Mouse (Mus musculus) neural tube, embryonic 14.5 days (tissue): ENCODE data around the gene Arl15. TPM values are rescaled to one million over a fixed set of nuclear protein-coding genes. Genes with fewer than 3 reads are reported as not detected.
A peak's percentile ranks its signal among the peaks of the same experiment; 100 is the strongest.

ENCODE experiments used
- ATAC-seq: fragments of 200-750 bp; cut with Nextera tagmentation; 2 replicates; pipeline ENCODE4 v1.8.0; 2017; ENCODE audit warnings: low read depth, mild to moderate bottlenecking, moderate TSS enrichment, moderate library complexity
- H3K27ac ChIP-seq: fragments of 300-500 bp; sonication (generic); 2 replicates; pipeline ENCODE4 v1.5.1; 2014; ENCODE audit warnings: low read depth, mild to moderate bottlenecking, control low read depth, low read length, moderate library complexity, mixed read lengths
- H3K27me3 ChIP-seq: fragments of 300-500 bp; sonication (generic); 2 replicates; pipeline ENCODE4 v1.6.1; 2014; ENCODE audit warnings: low read length; ENCODE audit not compliant: control insufficient read depth, insufficient read depth
- H3K36me3 ChIP-seq: fragments of 300-500 bp; sonication (generic); 2 replicates; pipeline ENCODE4 v1.6.1; 2014; ENCODE audit warnings: low read length, mixed read lengths; ENCODE audit not compliant: control insufficient read depth, insufficient read depth
- H3K4me1 ChIP-seq: fragments of 300-500 bp; sonication (generic); 2 replicates; pipeline ENCODE4 v1.6.1; 2014; ENCODE audit warnings: low read length; ENCODE audit not compliant: control insufficient read depth, insufficient read depth
- H3K4me2 ChIP-seq: fragments of 300-500 bp; sonication (generic); 2 replicates; pipeline ENCODE4 v1.6.1; 2014; ENCODE audit warnings: mild to moderate bottlenecking, low read depth, low read length, control low read depth
- H3K4me3 ChIP-seq: fragments of 300-500 bp; sonication (generic); 2 replicates; pipeline ENCODE4 v1.5.1; 2014; ENCODE audit warnings: low read depth, low read length, control low read depth, mixed read lengths
- H3K9ac ChIP-seq: fragments of 300-500 bp; sonication (generic); replicated peaks from 2 replicates; pipeline ENCODE4 v1.6.1; 2014; ENCODE audit warnings: low read depth, mild to moderate bottlenecking, control low read depth, low read length, mixed read lengths
- H3K9me3 ChIP-seq: fragments of 300-500 bp; sonication (generic); 2 replicates; pipeline ENCODE4 v1.6.1; 2016; ENCODE audit warnings: low read length; ENCODE audit not compliant: control insufficient read depth
- whole genome bisulfite sequencing: fragments of 180-500 bp; shearing (Covaris S2); extraction: QIAGEN DNeasy Blood & Tissue Kit; methylation state at CpG from one replicate; pipeline ENCODE4 v1.1.7; 2014; 5-methylcytosine and 5-hydroxymethylcytosine counted together
- polyA plus RNA-seq: library from polyadenylated mRNA; unstranded; fragments of >200 nt; fragmentation: Nextera tagmentation; extraction: Ambion mirVana; gene quantifications from 2 replicates; pipeline ENCODE4 v1.2.1, GENCODE M21; 2014

The Arl15 gene
- 20.8 and 26.8 TPM in 2 replicates for polyA plus RNA-seq

DNA sequence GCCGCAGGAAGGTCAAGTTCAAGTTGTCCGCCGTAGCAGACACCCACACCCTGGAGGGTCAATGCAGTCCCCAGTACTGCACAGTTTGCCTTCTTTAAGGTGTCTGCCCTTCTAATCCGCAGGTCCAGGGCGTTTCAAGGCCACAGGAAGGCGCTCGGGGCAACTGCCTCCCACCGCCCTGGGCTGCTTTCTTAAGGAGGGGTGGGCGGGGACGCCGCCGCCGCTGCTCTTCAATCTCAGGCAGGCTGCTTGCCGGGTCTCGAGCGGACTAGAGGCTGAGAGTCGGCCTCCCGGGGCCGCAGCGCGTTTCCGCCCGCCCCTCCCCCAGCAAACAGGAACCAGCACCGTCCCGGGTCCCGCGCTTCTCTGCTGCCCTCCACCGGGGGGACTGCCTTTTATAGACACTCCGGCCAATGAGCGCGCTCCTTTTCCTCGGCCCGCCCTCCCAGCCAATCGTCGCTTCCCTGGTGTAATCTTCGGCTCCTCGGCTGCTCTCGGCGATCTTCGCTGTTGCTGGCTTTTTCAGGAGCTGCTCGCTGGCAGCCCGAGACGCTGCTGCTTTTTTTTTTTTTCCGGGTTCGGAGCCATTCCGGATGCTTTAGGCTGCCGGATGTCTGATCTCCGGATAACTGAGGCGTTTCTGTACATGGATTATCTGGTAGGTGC, at the start of gene Arl15:
TSS of gene Arl15 (plus strand) at position 467 of the 666 bp plus-strand sequence.
- H3K27me3 ChIP-seq = no peaks in the 10 kb centered on the region
- peak within 1 kb of the TSS; percentile 78 for H3K9ac ChIP-seq
- H3K9me3 ChIP-seq = no peaks in the 10 kb centered on the region
- ATAC-seq = peak; percentile 99
- peak within 1 kb of the TSS; percentile 48 for H3K4me3 ChIP-seq
- H3K4me1 ChIP-seq = peaks cover 7% of the 10 kb centered on the region; the same call in 1 of the 2 replicates
- H3K27ac ChIP-seq = peak within 1 kb of the TSS; percentile 88
- WGBS = under 1% methylated on average over 45 of the region's 49 CpGs
- peak within 1 kb of the TSS; percentile 61 for H3K4me2 ChIP-seq
- no peaks in the 10 kb centered on the region for H3K36me3 ChIP-seq

GRCm38 (mm10) chr13:113745301-113745700, 49.0 kb upstream of the Arl15 start:
- Histone ChIP-seq H3K4me2 (no peak overlapping the region), H3K27me3 (no peaks in the 10 kb centered on the region), H3K9me3 (no peaks in the 10 kb centered on the region), H3K9ac (no peak overlapping the region), H3K27ac (no peak overlapping the region), H3K4me3 (no peak overlapping the region), H3K4me1 (no peaks in the 10 kb centered on the region), H3K36me3 (no peaks in the 10 kb centered on the region)
- no peak for ATAC-seq
- 62% methylated on average over 2 of the region's 2 CpGs for WGBS

- Histone ChIP-seq H3K9ac (no peak overlapping the region), H3K36me3 (no peaks in the 10 kb centered on the region), H3K27ac (no peak overlapping the region), H3K9me3 (no peaks in the 10 kb centered on the region), H3K4me3 (no peak overlapping the region), H3K4me1 (no peaks in the 10 kb centered on the region), H3K27me3 (no peaks in the 10 kb centered on the region), H3K4me2 (no peak overlapping the region)
- 76% methylated on average over 5 of the region's 5 CpGs for WGBS
- ATAC-seq = no peak
These were observed 43.5 kb upstream of the Arl15 start for GRCm38 (mm10) chr13:113750766-113751165.

DNA sequence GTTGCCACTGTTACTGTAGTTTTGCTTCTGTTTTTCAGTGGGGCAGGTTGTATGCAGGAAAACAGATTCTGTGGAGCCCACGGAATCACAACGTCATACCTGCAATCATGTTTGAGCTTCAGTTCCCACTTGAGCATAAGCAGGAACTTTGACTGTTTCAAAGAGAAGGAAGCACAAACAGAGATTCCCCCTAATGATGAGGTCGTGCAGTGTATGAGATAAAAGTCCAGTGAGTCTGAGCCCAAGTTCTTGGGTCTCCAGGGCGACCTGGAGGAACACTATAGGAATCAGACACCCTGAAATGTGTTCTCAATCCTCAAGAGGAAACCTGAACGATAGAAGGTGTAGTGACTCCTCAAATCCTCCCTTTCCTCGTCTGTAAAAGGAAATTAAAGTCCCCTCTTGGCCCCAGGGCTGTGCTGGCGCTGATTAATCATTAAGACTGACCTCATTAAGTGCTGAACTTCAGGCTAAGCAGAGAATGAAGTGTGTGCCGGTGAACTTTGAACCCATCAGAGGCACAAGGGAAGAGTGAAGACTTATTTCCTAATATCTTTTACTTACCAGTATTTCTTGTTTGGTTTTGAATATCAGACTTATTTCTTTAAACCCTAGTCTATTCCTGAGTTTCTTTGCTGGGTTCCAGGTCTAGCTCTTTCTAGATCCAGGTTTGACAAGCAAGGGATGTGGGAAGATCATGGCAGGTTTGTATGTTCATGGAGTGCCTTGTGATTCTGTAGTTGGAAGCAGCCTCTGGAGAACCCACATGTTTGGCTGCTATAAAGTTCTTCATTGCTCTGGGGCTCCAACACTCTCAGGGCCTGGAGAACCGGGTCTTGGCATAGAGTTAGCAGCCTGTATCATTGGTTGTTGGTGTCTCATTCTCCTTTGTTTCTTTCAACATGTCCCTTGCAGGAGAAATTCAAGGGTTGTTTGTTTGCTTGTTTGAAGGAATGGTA, 39.3 kb upstream of the Arl15 start:
- no peak for ATAC-seq
- Histone ChIP-seq H3K4me2 (no peak overlapping the region), H3K27me3 (no peaks in the 10 kb centered on the region), H3K36me3 (no peaks in the 10 kb centered on the region), H3K9ac (no peak overlapping the region), H3K4me1 (no peaks in the 10 kb centered on the region), H3K9me3 (no peaks in the 10 kb centered on the region), H3K27ac (no peak overlapping the region), H3K4me3 (no peak overlapping the region)
- WGBS = 72% methylated on average over 9 of the region's 9 CpGs

DNA sequence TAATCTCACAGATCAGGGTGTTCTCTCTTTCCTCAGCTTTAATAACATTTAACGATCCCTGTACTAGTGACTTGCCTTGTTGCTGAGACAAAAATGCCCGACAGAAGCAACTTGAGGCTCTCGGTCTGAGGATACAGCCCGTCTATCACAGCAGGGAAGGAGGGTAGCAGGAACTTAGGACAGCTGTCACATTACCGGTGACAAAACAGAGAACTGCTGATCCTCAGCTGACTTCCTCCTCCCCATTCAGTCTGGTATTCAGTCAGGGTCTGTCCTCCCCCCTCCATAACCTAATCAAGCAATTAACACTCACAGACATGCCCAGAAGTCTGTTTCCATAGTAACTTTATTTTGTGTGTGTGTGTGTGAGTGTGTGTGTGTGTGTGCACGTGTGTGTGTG, 38.5 kb upstream of the Arl15 start:
- Histone ChIP-seq H3K4me1 (no peaks in the 10 kb centered on the region), H3K36me3 (no peaks in the 10 kb centered on the region), H3K27ac (no peak overlapping the region), H3K4me3 (no peak overlapping the region), H3K9me3 (no peaks in the 10 kb centered on the region), H3K9ac (no peak overlapping the region), H3K27me3 (no peaks in the 10 kb centered on the region), H3K4me2 (no peak overlapping the region)
- ATAC-seq = no peak
- WGBS = 29% methylated on average over 6 of the region's 6 CpGs

DNA sequence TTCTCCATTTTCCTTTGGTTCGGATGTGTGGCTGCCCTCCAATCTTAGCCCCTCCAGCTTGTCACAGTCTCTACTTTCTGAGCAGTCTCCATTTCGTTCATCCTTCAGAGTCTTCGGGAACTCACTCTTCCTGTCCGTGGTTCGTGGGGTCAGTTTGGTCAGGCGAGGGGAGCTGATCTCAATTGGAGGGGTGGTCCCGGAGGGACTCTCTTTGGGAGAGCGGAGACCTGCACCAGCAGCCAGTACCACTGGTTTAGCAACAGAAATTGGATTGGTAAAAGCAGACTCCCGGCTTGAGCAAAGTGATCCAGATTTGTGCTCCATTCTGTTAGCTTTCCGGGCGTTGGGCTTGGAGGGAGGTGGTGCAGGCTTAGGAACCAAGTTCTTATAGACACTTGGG, 32.6 kb upstream of the Arl15 start:
- Histone ChIP-seq H3K9me3 (no peaks in the 10 kb centered on the region), H3K36me3 (no peaks in the 10 kb centered on the region), H3K4me2 (no peak overlapping the region), H3K4me3 (no peak overlapping the region), H3K27ac (no peak overlapping the region), H3K9ac (no peak overlapping the region), H3K27me3 (no peaks in the 10 kb centered on the region), H3K4me1 (no peaks in the 10 kb centered on the region)
- 97% methylated on average over 11 of the region's 11 CpGs for WGBS
- no peak for ATAC-seq

- Histone ChIP-seq H3K27me3 (no peaks in the 10 kb centered on the region), H3K4me3 (no peak overlapping the region), H3K9ac (no peak overlapping the region), H3K36me3 (no peaks in the 10 kb centered on the region), H3K27ac (no peak overlapping the region), H3K4me1 (no peaks in the 10 kb centered on the region), H3K9me3 (no peaks in the 10 kb centered on the region), H3K4me2 (no peak overlapping the region)
- whole genome bisulfite sequencing = 88% methylated on average over 14 of the region's 14 CpGs
- ATAC-seq = no peak
These were observed 31.4 kb upstream of the Arl15 start for GRCm38 (mm10) chr13:113762766-113763516.

GRCm38 (mm10) chr13:113765411-113765810, 28.9 kb upstream of the Arl15 start:
- H3K36me3 ChIP-seq = no peaks in the 10 kb centered on the region
- 53% methylated on average over 3 of the region's 3 CpGs for WGBS
- no peaks in the 10 kb centered on the region for H3K9me3 ChIP-seq
- H3K9ac ChIP-seq = no peak overlapping the region
- H3K27me3 ChIP-seq = no peaks in the 10 kb centered on the region
- no peak for ATAC-seq
- H3K4me3 ChIP-seq = no peak overlapping the region
- no peak overlapping the region for H3K27ac ChIP-seq
- no peak overlapping the region for H3K4me2 ChIP-seq
- H3K4me1 ChIP-seq = no peaks in the 10 kb centered on the region
